Mouse (Mus musculus): ENCODE data around the gene Ap4s1. TPM values are rescaled to one million over a fixed set of nuclear protein-coding genes. Genes with fewer than 3 reads are reported as not detected.
"Not testable (repeated sequence)": the region's sequence is repeated elsewhere in the genome, so short reads cannot be mapped to it uniquely, and the experiment has no call there.

Ap4s1 gene
- polyA plus RNA-seq, 1 experiment from 2014 or later, result 37.8 TPM

DNA sequence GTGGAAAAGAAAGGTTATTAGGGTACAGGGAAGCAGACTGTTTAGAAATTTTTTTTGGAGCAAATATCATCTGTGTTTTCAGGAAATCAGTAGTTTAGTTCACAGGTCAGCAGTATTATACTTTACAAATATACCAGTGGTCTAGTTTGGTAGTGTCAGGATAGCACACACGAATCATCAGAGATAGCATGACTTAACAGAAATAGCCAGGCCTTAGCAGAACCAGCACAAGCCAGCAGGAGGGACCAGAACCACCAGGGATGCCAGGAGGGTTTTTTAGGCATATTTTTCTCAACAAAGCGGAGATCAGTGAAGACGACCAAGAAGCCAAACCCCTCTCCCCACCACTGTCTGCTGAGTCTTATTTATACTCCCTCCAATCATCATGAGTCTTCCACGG, 17.6 kb upstream of the Ap4s1 start:
- 70% methylated on average over 4 of the region's 4 CpGs for WGBS
- Histone ChIP-seq H3K4me1 (ENCODE audit: control insufficient read depth, insufficient read depth, low read length) (no peaks in the 10 kb centered on the region), H3K36me3 (ENCODE audit: control insufficient read depth, insufficient read depth, low read length) (no peaks in the 10 kb centered on the region; the same call in 1 of the 2 replicates), H3K9ac (ENCODE audit: low read length) (no peak overlapping the region), H3K4me2 (ENCODE audit: low read depth, severe bottlenecking) (no peak overlapping the region), H3K27ac (replicated peaks; ENCODE audit: low read depth, low read length) (no peak overlapping the region), H3K9me3 (ENCODE audit: control insufficient read depth, low read length) (no peaks in the 10 kb centered on the region), H3K27me3 (ENCODE audit: control insufficient read depth, insufficient read depth, low read length) (no peaks in the 10 kb centered on the region), H3K4me3 (ENCODE audit: low read depth, low read length) (no peak overlapping the region)
- ATAC-seq (ENCODE audit: insufficient number of reproducible peaks, low FRiP score, low TSS enrichment, low read depth) (no peak), DNase-seq (ENCODE audit: low spot score) (no peak)

DNA sequence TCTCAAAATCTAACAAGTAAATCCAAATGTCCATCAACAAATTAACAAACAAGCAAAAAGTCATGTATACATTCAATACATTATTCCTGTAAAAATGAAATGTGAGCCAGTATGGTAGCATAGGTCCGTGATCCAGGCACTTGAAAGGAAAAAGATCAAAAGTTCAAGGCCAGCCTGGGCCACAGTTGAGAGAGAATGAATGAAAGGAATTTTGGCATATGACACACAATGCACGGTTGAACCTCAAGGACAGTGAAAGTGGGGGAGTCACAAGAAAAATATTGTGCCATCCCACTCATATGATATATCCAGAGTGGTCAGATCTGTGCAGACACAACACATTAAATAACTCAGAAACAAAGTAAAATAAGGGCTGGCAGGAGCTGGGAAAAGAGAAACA, 14.4 kb upstream of the Ap4s1 start:
- no peaks in the 10 kb centered on the region; the same call in 1 of the 2 replicates for H3K36me3 ChIP-seq (ENCODE audit: control insufficient read depth, insufficient read depth, low read length)
- H3K27me3 ChIP-seq (ENCODE audit: control insufficient read depth, insufficient read depth, low read length), result no peaks in the 10 kb centered on the region
- no peak overlapping the region for H3K27ac ChIP-seq (replicated peaks; ENCODE audit: low read depth, low read length)
- H3K4me1 ChIP-seq (ENCODE audit: control insufficient read depth, insufficient read depth, low read length), result no peaks in the 10 kb centered on the region
- 76% methylated on average over 2 of the region's 2 CpGs for WGBS
- no peak overlapping the region for H3K4me3 ChIP-seq (ENCODE audit: low read depth, low read length)
- ATAC-seq (ENCODE audit: insufficient number of reproducible peaks, low FRiP score, low TSS enrichment, low read depth) (no peak), DNase-seq (ENCODE audit: low spot score) (no peak)
- no peak overlapping the region for H3K9ac ChIP-seq (ENCODE audit: low read length)
- no peaks in the 10 kb centered on the region for H3K9me3 ChIP-seq (ENCODE audit: control insufficient read depth, low read length)
- no peak overlapping the region for H3K4me2 ChIP-seq (ENCODE audit: low read depth, severe bottlenecking)

DNA sequence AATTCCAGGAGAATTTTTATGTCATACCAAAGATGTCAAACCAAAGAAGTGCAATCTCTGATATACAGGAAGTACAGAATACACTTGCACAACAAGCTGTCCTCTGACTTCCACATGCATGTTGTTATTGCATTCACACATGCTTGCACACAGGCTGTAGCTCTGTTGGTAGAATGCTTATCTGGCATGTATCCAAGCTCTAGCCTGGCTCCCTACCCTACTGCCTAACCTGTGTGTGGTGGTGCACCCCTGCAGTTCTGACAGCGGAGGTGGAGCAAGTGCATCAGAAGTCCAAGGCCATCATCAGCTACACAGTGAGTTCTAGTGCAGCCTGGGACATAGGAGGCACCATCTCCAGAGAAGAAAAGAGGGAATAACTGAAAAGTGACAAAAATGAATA, 12.0 kb upstream of the Ap4s1 start:
- 92% methylated on average over 1 of the region's 1 CpGs for WGBS
- Histone ChIP-seq H3K9ac (ENCODE audit: low read length) (no peak overlapping the region), H3K4me1 (ENCODE audit: control insufficient read depth, insufficient read depth, low read length) (no peaks in the 10 kb centered on the region), H3K4me3 (ENCODE audit: low read depth, low read length) (no peak overlapping the region), H3K36me3 (ENCODE audit: control insufficient read depth, insufficient read depth, low read length) (no peaks in the 10 kb centered on the region; the same call in 1 of the 2 replicates), H3K27me3 (ENCODE audit: control insufficient read depth, insufficient read depth, low read length) (no peaks in the 10 kb centered on the region), H3K27ac (replicated peaks; ENCODE audit: low read depth, low read length) (no peak overlapping the region), H3K4me2 (ENCODE audit: low read depth, severe bottlenecking) (no peak overlapping the region), H3K9me3 (ENCODE audit: control insufficient read depth, low read length) (no peaks in the 10 kb centered on the region)
- DNase-seq (ENCODE audit: low spot score), result no peak
- ATAC-seq (ENCODE audit: insufficient number of reproducible peaks, low FRiP score, low TSS enrichment, low read depth), result no peak

DNA sequence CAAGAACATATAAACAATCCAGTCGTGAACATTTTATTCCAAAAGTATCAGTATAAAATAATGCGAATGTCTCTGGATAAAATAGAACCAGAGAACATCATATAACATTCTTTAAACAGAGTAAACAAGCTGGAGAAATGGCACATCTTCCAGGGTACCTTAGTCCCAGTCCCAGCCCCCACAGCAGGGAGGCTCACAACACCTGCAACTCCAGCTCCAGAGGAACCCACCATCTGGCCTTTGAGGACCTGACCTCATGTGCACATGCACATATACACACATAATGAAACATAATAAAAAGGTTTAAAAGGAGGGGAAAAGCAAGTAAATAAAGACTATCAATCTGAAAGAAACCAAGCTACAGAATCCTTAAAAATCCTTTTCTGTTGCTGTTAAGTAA, 2.3 kb upstream of the Ap4s1 start:
- Histone ChIP-seq H3K4me1 (ENCODE audit: control insufficient read depth, insufficient read depth, low read length) (no peaks in the 10 kb centered on the region), H3K9me3 (ENCODE audit: control insufficient read depth, low read length) (no peaks in the 10 kb centered on the region), H3K27me3 (ENCODE audit: control insufficient read depth, insufficient read depth, low read length) (no peaks in the 10 kb centered on the region), H3K27ac (replicated peaks; ENCODE audit: low read depth, low read length) (no peak overlapping the region), H3K9ac (ENCODE audit: low read length) (no peak overlapping the region), H3K4me3 (ENCODE audit: low read depth, low read length) (no peak overlapping the region), H3K4me2 (ENCODE audit: low read depth, severe bottlenecking) (no peak overlapping the region), H3K36me3 (ENCODE audit: control insufficient read depth, insufficient read depth, low read length) (no peaks in the 10 kb centered on the region)
- ATAC-seq (ENCODE audit: insufficient number of reproducible peaks, low FRiP score, low TSS enrichment, low read depth) (no peak), DNase-seq (ENCODE audit: low spot score) (no peak)
- WGBS, result 98% methylated on average over 2 of the region's 2 CpGs

DNA sequence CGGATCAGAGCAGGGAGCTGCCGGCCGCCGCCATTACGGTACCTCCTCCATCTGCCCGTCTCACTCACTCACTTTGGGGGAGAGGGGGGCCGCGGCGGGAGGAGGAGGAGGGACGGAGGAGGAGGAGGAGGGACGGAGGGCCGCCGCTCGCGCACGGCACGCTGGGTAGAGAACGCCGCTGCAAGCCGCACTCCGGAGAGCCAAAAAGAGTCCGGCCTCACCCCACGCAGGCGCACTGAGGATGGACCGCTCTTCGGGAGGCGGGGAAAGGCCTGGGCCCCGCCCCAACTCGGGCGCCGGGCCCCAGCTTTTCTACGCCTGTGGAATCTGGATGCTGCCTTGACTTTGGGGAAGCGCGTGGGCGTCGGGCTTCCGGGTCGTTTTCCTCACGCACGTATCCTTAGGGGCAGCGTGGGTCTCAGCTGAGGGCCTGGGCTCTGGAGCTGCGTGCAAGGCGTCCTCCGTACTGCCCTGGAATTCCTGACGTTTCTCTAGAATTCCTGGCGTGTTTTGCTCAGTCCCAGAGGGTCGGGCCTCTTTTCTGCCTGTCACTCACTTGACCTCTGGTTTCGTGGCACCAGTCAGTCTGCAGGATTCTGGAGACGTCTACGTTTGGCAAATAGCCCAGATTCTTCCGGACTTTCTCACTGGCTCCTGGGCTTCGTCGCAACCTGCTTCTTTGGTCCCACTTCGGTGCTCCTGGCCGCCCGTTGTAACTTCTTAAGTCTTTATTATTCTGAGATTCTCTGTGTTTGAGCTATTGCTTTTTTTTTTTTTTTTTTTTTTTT, 1.2 kb downstream of the Ap4s1 start, which contains the start of gene Strn3:
Gene Strn3 (minus strand): TSS at position 53 of the 788 bp plus-strand sequence.
- Histone ChIP-seq H3K27me3 (ENCODE audit: control insufficient read depth, insufficient read depth, low read length) (no peaks in the 10 kb centered on the region), H3K4me1 (ENCODE audit: control insufficient read depth, insufficient read depth, low read length) (no peaks in the 10 kb centered on the region), H3K9me3 (ENCODE audit: control insufficient read depth, low read length) (no peaks in the 10 kb centered on the region), H3K36me3 (ENCODE audit: control insufficient read depth, insufficient read depth, low read length) (no peaks in the 10 kb centered on the region), H3K4me3 (ENCODE audit: low read depth, low read length) (peak within 1 kb of the TSS; percentile 80), H3K4me2 (ENCODE audit: low read depth, severe bottlenecking) (peak within 1 kb of the TSS; percentile 68), H3K27ac (replicated peaks; ENCODE audit: low read depth, low read length) (peak within 1 kb of the TSS; percentile 100), H3K9ac (ENCODE audit: low read length) (peak within 1 kb of the TSS; percentile 99)
- WGBS, result under 1% methylated on average over 43 of the region's 56 CpGs
- ATAC-seq (ENCODE audit: insufficient number of reproducible peaks, low FRiP score, low TSS enrichment, low read depth) (peak; percentile 96), DNase-seq (ENCODE audit: low spot score) (peak; percentile 97)

GRCm38 (mm10) chr12:51692870-51693269, 2.0 kb downstream of the Ap4s1 start:
- ATAC-seq (ENCODE audit: insufficient number of reproducible peaks, low FRiP score, low TSS enrichment, low read depth); H3K27ac ChIP-seq (replicated peaks; ENCODE audit: low read depth, low read length); H3K36me3 ChIP-seq (ENCODE audit: control insufficient read depth, insufficient read depth, low read length); H3K27me3 ChIP-seq (ENCODE audit: control insufficient read depth, insufficient read depth, low read length); H3K4me1 ChIP-seq (ENCODE audit: control insufficient read depth, insufficient read depth, low read length); DNase-seq (ENCODE audit: low spot score); H3K4me2 ChIP-seq (ENCODE audit: low read depth, severe bottlenecking); H3K9ac ChIP-seq (ENCODE audit: low read length); H3K4me3 ChIP-seq (ENCODE audit: low read depth, low read length); H3K9me3 ChIP-seq (ENCODE audit: control insufficient read depth, low read length): not testable (repeated sequence)
- 86% methylated on average over 10 of the region's 10 CpGs for WGBS

- Histone ChIP-seq H3K4me3 (ENCODE audit: low read depth, low read length) (no peak overlapping the region), H3K36me3 (ENCODE audit: control insufficient read depth, insufficient read depth, low read length) (no peaks in the 10 kb centered on the region), H3K4me1 (ENCODE audit: control insufficient read depth, insufficient read depth, low read length) (no peaks in the 10 kb centered on the region), H3K9me3 (ENCODE audit: control insufficient read depth, low read length) (no peaks in the 10 kb centered on the region), H3K27me3 (ENCODE audit: control insufficient read depth, insufficient read depth, low read length) (no peaks in the 10 kb centered on the region), H3K9ac (ENCODE audit: low read length) (no peak overlapping the region), H3K4me2 (ENCODE audit: low read depth, severe bottlenecking) (no peak overlapping the region), H3K27ac (replicated peaks; ENCODE audit: low read depth, low read length) (no peak overlapping the region)
- ATAC-seq (ENCODE audit: insufficient number of reproducible peaks, low FRiP score, low TSS enrichment, low read depth) (no peak), DNase-seq (ENCODE audit: low spot score) (no peak)
- 86% methylated on average over 3 of the region's 3 CpGs for WGBS
Observed at GRCm38 (mm10) chr12:51693419-51693818, 2.6 kb downstream of the Ap4s1 start.

DNA sequence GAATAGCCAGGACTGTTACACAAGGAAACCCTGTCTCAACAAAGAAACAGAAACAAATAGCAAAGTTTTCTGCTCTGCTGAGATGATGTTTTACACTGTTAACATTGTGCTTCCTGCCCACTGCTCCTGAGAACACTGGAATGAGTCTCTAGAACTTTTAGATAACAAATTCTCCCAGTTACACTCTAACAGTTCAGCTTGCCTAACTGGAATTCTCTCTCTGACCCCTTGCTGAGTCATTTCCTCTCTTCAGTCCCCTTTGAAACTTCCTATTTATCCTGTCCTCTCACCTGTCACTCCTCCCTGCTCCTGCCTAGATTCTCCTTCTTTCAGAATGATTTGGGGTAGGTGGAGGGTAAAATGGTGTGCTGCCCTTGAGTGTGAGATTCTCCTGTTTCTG, 3.3 kb downstream of the Ap4s1 start:
- Histone ChIP-seq H3K9ac (ENCODE audit: low read length) (no peak overlapping the region), H3K4me3 (ENCODE audit: low read depth, low read length) (no peak overlapping the region), H3K4me2 (ENCODE audit: low read depth, severe bottlenecking) (no peak overlapping the region), H3K27ac (replicated peaks; ENCODE audit: low read depth, low read length) (no peak overlapping the region), H3K27me3 (ENCODE audit: control insufficient read depth, insufficient read depth, low read length) (no peaks in the 10 kb centered on the region), H3K9me3 (ENCODE audit: control insufficient read depth, low read length) (no peaks in the 10 kb centered on the region), H3K36me3 (ENCODE audit: control insufficient read depth, insufficient read depth, low read length) (no peaks in the 10 kb centered on the region), H3K4me1 (ENCODE audit: control insufficient read depth, insufficient read depth, low read length) (no peaks in the 10 kb centered on the region)
- DNase-seq (ENCODE audit: low spot score) (no peak), ATAC-seq (ENCODE audit: insufficient number of reproducible peaks, low FRiP score, low TSS enrichment, low read depth) (no peak)

GRCm38 (mm10) chr12:51694966-51695365, 4.1 kb downstream of the Ap4s1 start:
- DNase-seq (ENCODE audit: low spot score), result no peak
- Histone ChIP-seq H3K36me3 (ENCODE audit: control insufficient read depth, insufficient read depth, low read length) (no peaks in the 10 kb centered on the region), H3K9me3 (ENCODE audit: control insufficient read depth, low read length) (no peaks in the 10 kb centered on the region), H3K27ac (replicated peaks; ENCODE audit: low read depth, low read length) (no peak overlapping the region), H3K9ac (ENCODE audit: low read length) (no peak overlapping the region), H3K4me1 (ENCODE audit: control insufficient read depth, insufficient read depth, low read length) (no peaks in the 10 kb centered on the region), H3K4me2 (ENCODE audit: low read depth, severe bottlenecking) (no peak overlapping the region), H3K4me3 (ENCODE audit: low read depth, low read length) (no peak overlapping the region), H3K27me3 (ENCODE audit: control insufficient read depth, insufficient read depth, low read length) (no peaks in the 10 kb centered on the region)
- ATAC-seq (ENCODE audit: insufficient number of reproducible peaks, low FRiP score, low TSS enrichment, low read depth), result no peak
- 86% methylated on average over 1 of the region's 1 CpGs for WGBS

All from limb, embryonic 11.5 days (tissue).